Mouse (Mus musculus) liver, embryonic 14.5 days (tissue): ENCODE results near the gene Olfr654.

Source experiments
- CTCF ChIP-seq: IDR thresholded peaks from 2 replicates; pipeline ENCODE4 v1.5.1; 2016; ENCODE audit warnings: antibody characterized with exemption, low read depth, control low read depth
- EP300 ChIP-seq: IDR thresholded peaks from 2 replicates; pipeline ENCODE4 v1.6.1; 2016; ENCODE audit warnings: antibody characterized with exemption, low read depth

DNA sequence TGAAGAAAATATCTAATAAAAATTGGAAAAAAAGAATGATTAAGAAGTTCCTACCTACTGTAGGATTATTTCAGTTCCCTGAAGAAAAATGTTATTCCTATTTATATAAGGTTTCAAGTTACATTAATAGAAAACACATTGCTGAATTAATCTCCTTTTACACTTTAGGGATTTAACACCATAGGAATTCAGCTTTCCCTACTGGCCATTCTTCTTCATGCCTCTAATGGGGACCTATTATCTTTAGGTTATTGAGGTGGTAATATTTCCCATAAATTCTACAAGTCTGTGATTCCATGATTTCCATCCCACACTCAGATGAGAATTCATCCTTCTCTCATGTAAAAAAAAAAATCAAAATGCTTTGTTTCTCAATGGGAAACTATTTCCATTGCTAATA, 37.7 kb downstream of the Olfr654 start, which contains the start of gene Olfr657:
- TF ChIP-seq CTCF (no peak), EP300 (no peak)
